Mouse (Mus musculus): ENCODE measurements at regions not wholly inside any gene's neighbourhood (a gene's known extent, or its start where the extent isn't known, plus 50 kb on each side); places are given as distances from the start of the nearest gene placed in this dataset.
A peak's percentile ranks its signal among the peaks of the same experiment; 100 is the strongest.

GRCm38 (mm10) chr9:116366713-116367112 lies 191.6 kb upstream of the Tgfbr2 start:
- ATAC-seq (ENCODE audit: low TSS enrichment), result no peak

GRCm38 (mm10) chr9:116366193-116366592 lies 191.0 kb upstream of the Tgfbr2 start:
- ATAC-seq (ENCODE audit: low TSS enrichment), result no peak

GRCm38 (mm10) chr9:116365701-116366100 lies 190.5 kb upstream of the Tgfbr2 start:
- no peak for ATAC-seq (ENCODE audit: low TSS enrichment)

GRCm38 (mm10) chr9:116365016-116365685 lies 190.0 kb upstream of the Tgfbr2 start:
- ATAC-seq (ENCODE audit: low TSS enrichment), result no peak

- no peak for ATAC-seq (ENCODE audit: low TSS enrichment)
Observed at GRCm38 (mm10) chr9:116361092-116361491, 185.9 kb upstream of the Tgfbr2 start.

GRCm38 (mm10) chr9:116354056-116354732 lies 179.0 kb upstream of the Tgfbr2 start:
- ATAC-seq (ENCODE audit: low TSS enrichment), result no peak

GRCm38 (mm10) chr9:116352801-116353494 lies 177.8 kb upstream of the Tgfbr2 start:
- no peak for ATAC-seq (ENCODE audit: low TSS enrichment)

GRCm38 (mm10) chr9:116350804-116351547 lies 175.8 kb upstream of the Tgfbr2 start:
- no peak for ATAC-seq (ENCODE audit: low TSS enrichment)

- peak; percentile 39 for ATAC-seq (ENCODE audit: low TSS enrichment)
Observed at GRCm38 (mm10) chr9:116347021-116347420, 171.9 kb upstream of the Tgfbr2 start.

- no peak for ATAC-seq (ENCODE audit: low TSS enrichment)
Observed at GRCm38 (mm10) chr9:116346495-116346894, 171.3 kb upstream of the Tgfbr2 start.

GRCm38 (mm10) chr9:116343086-116343481 lies 167.9 kb upstream of the Tgfbr2 start:
- peak; percentile 87 for ATAC-seq (ENCODE audit: low TSS enrichment)

- ATAC-seq (ENCODE audit: low TSS enrichment), result peak; percentile 62
Observed at GRCm38 (mm10) chr9:116342446-116343085, 167.4 kb upstream of the Tgfbr2 start.

GRCm38 (mm10) chr9:116342009-116342408 lies 166.8 kb upstream of the Tgfbr2 start:
- no peak for ATAC-seq (ENCODE audit: low TSS enrichment)

- no peak for ATAC-seq (ENCODE audit: low TSS enrichment)
Observed at GRCm38 (mm10) chr9:116340952-116341351, 165.8 kb upstream of the Tgfbr2 start.

- ATAC-seq (ENCODE audit: low TSS enrichment), result no peak
Observed at GRCm38 (mm10) chr9:116338729-116339100, 163.6 kb upstream of the Tgfbr2 start.

- no peak for ATAC-seq (ENCODE audit: low TSS enrichment)
Observed at GRCm38 (mm10) chr9:116338093-116338728, 163.1 kb upstream of the Tgfbr2 start.

GRCm38 (mm10) chr9:116337446-116338010 lies 162.4 kb upstream of the Tgfbr2 start:
- no peak for ATAC-seq (ENCODE audit: low TSS enrichment)

GRCm38 (mm10) chr9:116335561-116336478 lies 160.7 kb upstream of the Tgfbr2 start:
- ATAC-seq (ENCODE audit: low TSS enrichment), result no peak

- no peak for ATAC-seq (ENCODE audit: low TSS enrichment)
Observed at GRCm38 (mm10) chr9:116333956-116334463, 158.8 kb upstream of the Tgfbr2 start.
